ENCODE assay signal across 8 mouse cellular contexts in the genomic region with DNA sequence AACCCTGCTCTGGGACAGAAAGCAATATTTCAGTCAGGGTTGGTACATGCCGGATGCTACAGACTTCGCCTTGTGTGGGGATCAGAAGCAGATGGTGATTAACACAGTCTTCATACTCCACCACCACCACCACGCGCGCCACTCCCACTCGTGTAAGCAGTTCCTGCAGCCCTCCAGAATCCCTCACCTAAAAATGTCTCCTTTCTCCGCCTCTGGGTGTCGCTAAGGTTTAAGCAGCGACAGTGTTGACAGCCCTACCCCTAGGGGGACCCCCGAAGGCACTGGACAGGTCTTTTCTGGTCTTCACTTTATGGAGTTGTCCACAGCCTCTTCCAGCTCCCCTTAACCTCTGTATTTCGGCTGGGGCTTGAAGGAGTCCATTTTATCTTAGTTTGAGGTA. TPM values are rescaled to one million over a fixed set of nuclear protein-coding genes. Genes with fewer than 3 reads are reported as not detected.
DNase-seq lines count a peak whose midpoint lies in the region; ATAC-seq and TF ChIP-seq lines count a peak whose summit lies in the region.

No protein-coding gene starts in this region.

- peak overlapping the region; percentile 35; the same call in 1 of the 2 replicates for H3K9ac ChIP-seq in heart, postnatal 0 days (replicated peaks; ENCODE audit: low read depth, low read length)
- H3K9ac ChIP-seq in neural tube, embryonic 13.5 days, result 0 out of 2 replicates have a peak overlapping the region, but pooled peaks have one; percentile 43

- H3K27me3 ChIP-seq in erythroblast, embryonic 14.5 days (ENCODE audit: control insufficient read depth), result peaks cover 20% of the 10 kb centered on the region
- no peaks in the 10 kb centered on the region for H3K27me3 ChIP-seq in heart, postnatal 0 days (ENCODE audit: control insufficient read depth, insufficient read depth, low read length)
- peaks cover 8% of the 10 kb centered on the region for H3K27me3 ChIP-seq in neural tube, embryonic 13.5 days

- peak; percentile 78 for DNase-seq in embryo, embryonic 10 days (ENCODE audit: low spot score)
- DNase-seq in heart, postnatal 0 days (ENCODE audit: low spot score), result peak; percentile 52
- peak; percentile 75 to 83 for DNase-seq in kidney, postnatal 4 days
- DNase-seq in lung, adult 18-20 months, result peak; percentile 45 to 67
- DNase-seq in ovary, postnatal 14 days (ENCODE audit: low spot score), result no peak

- peak overlapping the region; percentile 67 for H3K4me2 ChIP-seq in heart, postnatal 0 days (ENCODE audit: low read depth, low read length)
- H3K4me2 ChIP-seq in neural tube, embryonic 13.5 days, result peak overlapping the region; percentile 48

- under 1% methylated on average over 11 of the region's 11 CpGs for WGBS in heart, postnatal 0 days
- 5% methylated on average over 11 of the region's 11 CpGs for WGBS in neural tube, embryonic 13.5 days

- H3K36me3 ChIP-seq in erythroblast, embryonic 14.5 days (ENCODE audit: control insufficient read depth), result peaks cover 8% of the 10 kb centered on the region
- H3K36me3 ChIP-seq in heart, postnatal 0 days (replicated peaks; ENCODE audit: control insufficient read depth, insufficient read depth, low read length), result no peaks in the 10 kb centered on the region
- no peaks in the 10 kb centered on the region for H3K36me3 ChIP-seq in neural tube, embryonic 13.5 days

- peak overlapping the region; percentile 41; the same call in 1 of the 2 replicates for H3K27ac ChIP-seq in heart, postnatal 0 days (ENCODE audit: low read depth)
- H3K27ac ChIP-seq in neural tube, embryonic 13.5 days (replicated peaks), result no peak overlapping the region

- peak; percentile 85 for TF ChIP-seq CTCF in heart, postnatal 0 days (IDR thresholded peaks at IDR 0.05; ENCODE audit: low read depth)

- no peak for ATAC-seq in erythroblast, adult 5-6 weeks (replicated peaks; ENCODE audit: low FRiP score, poor library complexity, severe bottlenecking)
- ATAC-seq in heart, postnatal 0 days (ENCODE audit: insufficient read depth, low read depth), result peak; percentile 22; the same call in 1 of the 2 replicates
- 0 out of 2 replicates have a peak, but pooled peaks have one; percentile 30 for ATAC-seq in neural tube, embryonic 13.5 days (ENCODE audit: low read depth)

- peaks cover 35% of the 10 kb centered on the region for H3K4me1 ChIP-seq in erythroblast, embryonic 14.5 days (ENCODE audit: control insufficient read depth)
- peaks cover 27% of the 10 kb centered on the region for H3K4me1 ChIP-seq in heart, postnatal 0 days (ENCODE audit: control insufficient read depth, insufficient read depth)
- H3K4me1 ChIP-seq in neural tube, embryonic 13.5 days (replicated peaks), result peaks cover 35% of the 10 kb centered on the region

- no peaks in the 10 kb centered on the region for H3K9me3 ChIP-seq in erythroblast, embryonic 14.5 days (ENCODE audit: control insufficient read depth, low read length)
- H3K9me3 ChIP-seq in heart, postnatal 0 days (replicated peaks; ENCODE audit: control insufficient read depth, low read length), result no peaks in the 10 kb centered on the region
- no peaks in the 10 kb centered on the region for H3K9me3 ChIP-seq in neural tube, embryonic 13.5 days

- no peak for TF ChIP-seq EP300 in heart, postnatal 0 days (IDR thresholded peaks at IDR 0.05; ENCODE audit: low read depth)

- peak overlapping the region; percentile 5 for H3K4me3 ChIP-seq in erythroblast, embryonic 14.5 days (replicated peaks)
- peak overlapping the region; percentile 40 for H3K4me3 ChIP-seq in heart, postnatal 0 days (ENCODE audit: low read depth, low read length)
- H3K4me3 ChIP-seq in neural tube, embryonic 13.5 days, result peak overlapping the region; percentile 22

RNA-seq across cellular contexts. Expression of gene Cdc37, which starts 2.9 kb away (rescaled TPM):
- 12.7 and 17.4 TPM in 2 replicates for polyA plus RNA-seq in erythroblast, embryonic 14.5 days (2012)
- 21.9 and 29.8 TPM in 2 replicates for total RNA-seq in erythroblast, adult 5-6 weeks (2015; ENCODE audit: low replicate concordance)
- 35.5 and 75.3 TPM in 2 replicates for total RNA-seq in erythroblast, adult 5-6 weeks (2017; ENCODE audit: low replicate concordance)
- total RNA-seq in heart, postnatal 0 days (2014; rRNA removed; ENCODE audit: low replicate concordance), result 32.9 and 50.1 TPM in 2 replicates
- 176 and 183 TPM in 2 replicates for polyA plus RNA-seq in heart, postnatal 0 days (2015; fragmentation: Nextera tagmentation; extraction: Ambion mirVana)
- 228 and 273 TPM in 2 replicates for polyA plus RNA-seq in neural tube, embryonic 13.5 days (2015; fragmentation: Nextera tagmentation; extraction: Ambion mirVana)

RNA-seq across cellular contexts. Expression of gene Pde4a, which starts 12.8 kb away (rescaled TPM):
- polyA plus RNA-seq in erythroblast, embryonic 14.5 days (2012), result 0.04 and 0.05 TPM in 2 replicates
- total RNA-seq in erythroblast, adult 5-6 weeks (2015; ENCODE audit: low replicate concordance), result 2.5 and 2.7 TPM in 2 replicates
- 0.77 and 1.1 TPM in 2 replicates for total RNA-seq in erythroblast, adult 5-6 weeks (2017; ENCODE audit: low replicate concordance)
- 10.2 and 14.6 TPM in 2 replicates for total RNA-seq in heart, postnatal 0 days (2014; rRNA removed; ENCODE audit: low replicate concordance)
- 16.6 and 17.5 TPM in 2 replicates for polyA plus RNA-seq in heart, postnatal 0 days (2015; fragmentation: Nextera tagmentation; extraction: Ambion mirVana)
- 17.5 and 18.9 TPM in 2 replicates for polyA plus RNA-seq in neural tube, embryonic 13.5 days (2015; fragmentation: Nextera tagmentation; extraction: Ambion mirVana)

RNA-seq across cellular contexts. Expression of gene Tyk2, which starts 21.7 kb away (rescaled TPM):
- polyA plus RNA-seq in erythroblast, embryonic 14.5 days (2012), result 0.26 and 0.30 TPM in 2 replicates
- total RNA-seq in erythroblast, adult 5-6 weeks (2015; ENCODE audit: low replicate concordance), result 2.7 and 4.2 TPM in 2 replicates
- total RNA-seq in erythroblast, adult 5-6 weeks (2017; ENCODE audit: low replicate concordance), result 3.3 and 5.3 TPM in 2 replicates
- total RNA-seq in heart, postnatal 0 days (2014; rRNA removed; ENCODE audit: low replicate concordance), result 16.7 and 17.9 TPM in 2 replicates
- polyA plus RNA-seq in heart, postnatal 0 days (2015; fragmentation: Nextera tagmentation; extraction: Ambion mirVana), result 7.7 and 8.3 TPM in 2 replicates
- polyA plus RNA-seq in neural tube, embryonic 13.5 days (2015; fragmentation: Nextera tagmentation; extraction: Ambion mirVana), result 11.7 TPM in 2 replicates

Comparison
In these comparisons a context has a peak if more than half of its experiments do, and no peak if none do; other contexts are left out.
1. RNA of gene Pde4a, which starts 12.8 kb away (polyA plus RNA-seq): 17.5 to 18.9 TPM in neural tube, embryonic 13.5 days and 16.6 to 17.5 TPM in heart, postnatal 0 days; 0.04 to 0.05 TPM in erythroblast, embryonic 14.5 days; every median in the first group is over 10 times any median in the second.
2. Peak in every context shown above with its lines, with median percentiles within 50 percentile points of each other: H3K4me3 ChIP-seq.